Mouse (Mus musculus) layer of hippocampus, postnatal 36 days (tissue): ENCODE results near the gene Nrxn1. TPM values are rescaled to one million over a fixed set of nuclear protein-coding genes. Genes with fewer than 3 reads are reported as not detected.
"Not testable (repeated sequence)": the region's sequence is repeated elsewhere in the genome, so short reads cannot be mapped to it uniquely, and the experiment has no call there.

Source experiments
- DNase-seq, 2 experiments: peaks; one replicate each; pipeline ENCODE4 v3.0.0; 2022
- total RNA-seq, 2 experiments: library from RNA; stranded (reverse); gene quantifications; 2 replicates each; pipeline ENCODE4 v1.2.3; 2021

Nrxn1 gene
- total RNA-seq, 2 experiments from 2014 or later: 431 to 444 TPM

- no peak for DNase-seq
Observed at GRCm38 (mm10) chr17:90569877-90570276, 523.0 kb downstream of the Nrxn1 start.

GRCm38 (mm10) chr17:90565186-90565585, 527.7 kb downstream of the Nrxn1 start:
- no peak for DNase-seq

- DNase-seq: no peak
Observed at GRCm38 (mm10) chr17:90556376-90556775, 536.5 kb downstream of the Nrxn1 start.

- DNase-seq: peak in 1 of 2 experiments; percentile 18
Observed at GRCm38 (mm10) chr17:90550415-90550814, 542.5 kb downstream of the Nrxn1 start.

- no peak for DNase-seq
Observed at GRCm38 (mm10) chr17:90546806-90547205, 546.1 kb downstream of the Nrxn1 start.

- no peak for DNase-seq
Observed at GRCm38 (mm10) chr17:90544639-90545259, 548.1 kb downstream of the Nrxn1 start.

GRCm38 (mm10) chr17:90543986-90544638, 548.8 kb downstream of the Nrxn1 start:
- no peak for DNase-seq

GRCm38 (mm10) chr17:90531443-90531842, 561.4 kb downstream of the Nrxn1 start:
- no peak for DNase-seq

GRCm38 (mm10) chr17:90506026-90506425, 586.8 kb downstream of the Nrxn1 start:
- DNase-seq: no peak

- not testable (repeated sequence) for DNase-seq
Observed at GRCm38 (mm10) chr17:90503999-90504398, 588.9 kb downstream of the Nrxn1 start.

- DNase-seq: peak; percentile 27 to 60
Observed at GRCm38 (mm10) chr17:90501023-90501675, 591.7 kb downstream of the Nrxn1 start.

GRCm38 (mm10) chr17:90479531-90480250, 613.2 kb downstream of the Nrxn1 start:
- no peak for DNase-seq

GRCm38 (mm10) chr17:90456748-90457147, 636.1 kb downstream of the Nrxn1 start:
- no peak for DNase-seq

- DNase-seq: peak; percentile 57 to 59
Observed at GRCm38 (mm10) chr17:90455904-90456303, 637.0 kb downstream of the Nrxn1 start.

GRCm38 (mm10) chr17:90455409-90455775, 637.5 kb downstream of the Nrxn1 start:
- peak; percentile 56 to 63 for DNase-seq

- peak; percentile 38 to 47 for DNase-seq
Observed at GRCm38 (mm10) chr17:90454738-90455408, 638.0 kb downstream of the Nrxn1 start.

- peak in 1 of 2 experiments; percentile 33 for DNase-seq
Observed at GRCm38 (mm10) chr17:90454356-90454737, 638.5 kb downstream of the Nrxn1 start.

- DNase-seq: no peak
Observed at GRCm38 (mm10) chr17:90453280-90453679, 639.6 kb downstream of the Nrxn1 start.

GRCm38 (mm10) chr17:90452770-90453169, 640.1 kb downstream of the Nrxn1 start:
- peak; percentile 45 to 54 for DNase-seq

- no peak for DNase-seq
Observed at GRCm38 (mm10) chr17:90451384-90451783, 641.5 kb downstream of the Nrxn1 start.

- DNase-seq: no peak
Observed at GRCm38 (mm10) chr17:90443067-90443466, 649.8 kb downstream of the Nrxn1 start.

GRCm38 (mm10) chr17:90435836-90436235, 657.0 kb downstream of the Nrxn1 start:
- DNase-seq: no peak
